Mouse (Mus musculus) hindbrain, embryonic 11.5 days (tissue): ENCODE measurements around the gene Bcl11b. TPM values are rescaled to one million over a fixed set of nuclear protein-coding genes. Genes with fewer than 3 reads are reported as not detected.

Experiments
- ATAC-seq: fragments of 200-750 bp; cut with Nextera tagmentation; 2 replicates; pipeline ENCODE4 v1.8.0; 2017; ENCODE audit warnings: mild to moderate bottlenecking, moderate TSS enrichment, moderate library complexity; ENCODE audit not compliant: low FRiP score
- DNase-seq: peaks from one replicate; pipeline ENCODE4 v3.0.0-alpha.2; 2015; ENCODE audit warnings: low spot score
- H3K27ac ChIP-seq: fragments of 300-500 bp; sonication (generic); 2 replicates; pipeline ENCODE4 v1.5.1; 2014; ENCODE audit warnings: mild to moderate bottlenecking, low read depth, low read length
- H3K27me3 ChIP-seq: fragments of 300-500 bp; sonication (generic); 2 replicates; pipeline ENCODE4 v1.6.1; 2014; ENCODE audit warnings: mild to moderate bottlenecking, low read length, moderate library complexity, mixed read lengths; ENCODE audit not compliant: control insufficient read depth, insufficient read depth
- H3K36me3 ChIP-seq: fragments of 300-500 bp; sonication (generic); 2 replicates; pipeline ENCODE4 v1.6.1; 2014; ENCODE audit warnings: mild to moderate bottlenecking, low read length, moderate library complexity, mixed read lengths; ENCODE audit not compliant: control insufficient read depth, insufficient read depth
- H3K4me1 ChIP-seq: fragments of 300-500 bp; sonication (generic); replicated peaks from 2 replicates; pipeline ENCODE4 v1.6.1; 2014; ENCODE audit warnings: low read length, mixed read lengths; ENCODE audit not compliant: control insufficient read depth, insufficient read depth
- H3K4me2 ChIP-seq: fragments of 300-500 bp; sonication (generic); replicated peaks from 2 replicates; pipeline ENCODE4 v1.6.1; 2014; ENCODE audit warnings: mild to moderate bottlenecking, low read depth, low read length
- H3K4me3 ChIP-seq: fragments of 300-500 bp; sonication (generic); 2 replicates; pipeline ENCODE4 v1.5.1; 2014; ENCODE audit warnings: low read depth, low read length
- H3K9ac ChIP-seq: fragments of 300-500 bp; sonication (generic); 2 replicates; pipeline ENCODE4 v1.6.1; 2014; ENCODE audit warnings: low read depth, low read length
- H3K9me3 ChIP-seq: fragments of 300-500 bp; sonication (generic); 2 replicates; pipeline ENCODE4 v1.6.1; 2016; ENCODE audit warnings: low read length; ENCODE audit not compliant: control insufficient read depth
- WGBS: fragments of 180-500 bp; shearing (Covaris S2); extraction: QIAGEN DNeasy Blood & Tissue Kit; methylation state at CpG from one replicate; pipeline ENCODE4 v1.1.7; 2014; 5-methylcytosine and 5-hydroxymethylcytosine counted together
- polyA plus RNA-seq: library from polyadenylated mRNA; unstranded; fragments of >200 nt; fragmentation: Nextera tagmentation; extraction: Ambion mirVana; gene quantifications from 2 replicates; pipeline ENCODE4 v1.2.1, GENCODE M21; 2014

The Bcl11b gene
- polyA plus RNA-seq, 1 experiment from 2014 or later: 6.8 TPM

DNA sequence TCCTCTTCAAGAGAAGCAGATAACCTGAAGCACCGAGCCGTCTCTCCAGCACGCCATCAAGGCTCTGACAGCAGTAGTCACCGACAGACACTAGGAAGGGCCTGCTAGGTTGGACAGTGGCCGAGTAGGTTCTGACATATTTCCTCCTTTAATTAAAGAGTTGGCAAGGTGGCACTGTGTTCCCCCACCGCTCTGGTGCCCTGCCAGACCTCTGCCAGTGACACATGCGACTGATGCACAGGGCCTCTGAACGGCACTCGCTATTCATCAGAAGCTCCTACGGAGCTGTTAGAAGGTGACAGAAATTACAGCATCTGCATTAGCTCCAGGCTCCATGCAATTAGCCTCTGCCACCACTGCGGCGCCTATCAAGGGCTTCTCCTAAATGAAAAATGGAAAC is 8.6 kb upstream of the Bcl11b start:
- Histone ChIP-seq H3K27me3 (no peaks in the 10 kb centered on the region), H3K9ac (no peak overlapping the region), H3K4me3 (no peak overlapping the region), H3K9me3 (no peaks in the 10 kb centered on the region), H3K36me3 (no peaks in the 10 kb centered on the region), H3K4me1 (no peaks in the 10 kb centered on the region), H3K27ac (no peak overlapping the region), H3K4me2 (no peak overlapping the region)
- no peak for ATAC-seq
- WGBS: 90% methylated on average over 12 of the region's 12 CpGs
- no peak for DNase-seq

DNA sequence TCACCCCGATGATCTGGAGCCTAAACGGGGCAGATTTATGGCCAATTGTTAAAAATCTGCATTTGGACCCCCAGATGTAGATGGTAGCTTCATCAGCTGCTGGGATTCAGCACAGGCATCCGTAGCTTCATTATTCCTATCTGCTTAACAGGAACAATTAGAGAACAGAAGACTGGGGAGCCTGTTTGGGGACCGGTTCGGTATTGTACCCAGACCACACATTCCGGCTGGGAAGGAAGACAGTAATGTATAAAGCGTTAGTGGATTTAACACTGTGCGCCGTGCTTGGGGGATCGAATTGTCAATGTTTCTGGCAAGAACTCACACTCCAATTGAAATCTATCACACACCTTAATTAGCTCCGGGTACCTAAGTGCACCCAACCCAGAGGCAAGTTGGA is 6.9 kb upstream of the Bcl11b start:
- Histone ChIP-seq H3K9ac (no peak overlapping the region), H3K4me3 (no peak overlapping the region), H3K4me1 (peaks cover 1% of the 10 kb centered on the region; the same call in 1 of the 2 replicates), H3K27me3 (0 out of 2 replicates have a peak, but pooled peaks cover 2% of the 10 kb centered on the region), H3K9me3 (no peaks in the 10 kb centered on the region), H3K4me2 (no peak overlapping the region), H3K36me3 (no peaks in the 10 kb centered on the region), H3K27ac (no peak overlapping the region)
- DNase-seq (no peak), ATAC-seq (no peak)
- WGBS: 89% methylated on average over 11 of the region's 11 CpGs

DNA sequence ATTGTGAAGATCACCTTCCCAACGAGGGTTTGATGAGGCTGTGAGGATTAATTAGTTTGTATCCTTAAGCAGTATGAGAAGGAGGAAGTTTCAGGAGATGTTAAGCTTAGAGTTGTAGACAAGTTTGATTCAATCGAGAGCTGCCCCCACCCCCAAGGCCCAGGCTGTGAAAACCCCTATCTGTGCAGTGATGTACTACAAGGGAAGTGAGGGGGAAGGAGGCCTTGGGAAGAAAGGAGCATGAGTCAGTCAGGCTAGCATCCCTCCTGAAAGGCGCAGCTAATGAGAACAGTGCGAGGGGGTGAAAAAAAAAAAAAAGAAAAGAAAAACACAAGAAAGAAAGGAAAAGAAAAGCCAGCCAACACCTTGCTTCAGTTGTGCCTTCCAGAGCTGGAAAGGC is 5.8 kb upstream of the Bcl11b start:
- Histone ChIP-seq H3K36me3 (no peaks in the 10 kb centered on the region), H3K9me3 (no peaks in the 10 kb centered on the region), H3K9ac (no peak overlapping the region), H3K4me2 (no peak overlapping the region), H3K4me1 (peaks cover 5% of the 10 kb centered on the region; the same call in 1 of the 2 replicates), H3K27ac (no peak overlapping the region), H3K4me3 (no peak overlapping the region), H3K27me3 (peaks cover 4% of the 10 kb centered on the region; the same call in 1 of the 2 replicates)
- 29% methylated on average over 4 of the region's 4 CpGs for WGBS
- ATAC-seq (no peak), DNase-seq (no peak)

DNA sequence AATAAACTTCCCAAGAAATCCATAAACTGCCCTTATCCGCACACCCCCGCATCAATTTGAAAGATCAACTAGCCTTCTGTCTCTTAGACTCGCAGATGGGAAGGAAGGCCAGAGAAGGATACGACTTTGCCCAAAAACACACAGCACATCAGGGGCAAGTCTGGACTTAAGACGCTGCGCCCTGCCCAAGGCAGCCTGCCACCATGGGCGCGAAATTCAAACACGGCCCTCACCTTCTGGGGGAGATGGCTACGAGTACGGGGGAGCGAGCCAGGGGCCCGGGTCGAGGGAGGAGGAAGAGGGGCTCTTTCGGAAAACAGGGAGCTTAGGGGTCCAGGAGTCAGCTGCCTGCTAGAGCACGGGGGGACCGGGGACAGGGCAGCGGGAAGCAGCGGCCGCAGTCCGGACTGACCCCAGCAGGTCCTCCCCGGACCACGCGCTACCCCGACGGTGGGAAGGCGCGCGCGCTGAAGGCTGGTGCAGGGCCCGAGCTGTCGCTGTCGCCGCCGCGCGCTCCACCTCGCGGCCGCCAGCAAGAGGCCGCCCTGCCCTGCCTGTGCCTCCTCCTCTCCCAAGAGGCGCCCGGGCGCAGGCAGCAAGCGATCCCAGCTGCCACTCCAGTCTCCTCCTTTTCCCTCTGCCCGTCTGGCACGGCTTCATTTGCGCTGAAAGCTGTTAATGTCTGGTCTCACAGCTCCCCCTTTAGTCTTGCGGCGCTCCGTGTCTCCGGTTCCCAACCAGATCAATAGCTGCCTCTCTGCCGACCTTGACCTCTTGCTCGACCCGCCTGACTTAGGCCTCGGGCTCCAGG is 2.6 kb upstream of the Bcl11b start:
- under 1% methylated on average over 35 of the region's 56 CpGs for whole genome bisulfite sequencing

DNA sequence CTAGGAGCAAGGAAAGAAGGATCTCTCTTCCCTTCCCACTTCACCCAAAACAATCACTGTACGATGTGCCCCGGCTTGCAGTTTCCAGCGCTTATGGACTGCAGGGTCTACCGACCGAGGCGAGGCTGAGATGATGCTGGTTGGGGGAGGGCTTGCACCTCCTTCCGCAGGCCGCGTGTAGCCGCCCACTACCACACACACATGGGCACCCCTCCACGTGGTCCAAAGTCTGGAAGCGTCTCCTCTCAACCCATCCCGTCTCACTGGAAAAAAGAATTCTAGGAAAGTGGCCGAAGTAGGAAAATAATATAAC is 2.0 kb upstream of the Bcl11b start:
- DNase-seq (no peak), ATAC-seq (0 out of 2 replicates have a peak, but pooled peaks have one; percentile 25)
- Histone ChIP-seq H3K9ac (peak overlapping the region; percentile 52), H3K4me3 (peak overlapping the region; percentile 32), H3K27ac (no peak overlapping the region), H3K9me3 (no peaks in the 10 kb centered on the region), H3K27me3 (peaks cover 11% of the 10 kb centered on the region; the same call in 1 of the 2 replicates), H3K4me2 (peak overlapping the region; percentile 90), H3K36me3 (no peaks in the 10 kb centered on the region), H3K4me1 (peaks cover 5% of the 10 kb centered on the region; the same call in 1 of the 2 replicates)
- 2% methylated on average over 14 of the region's 14 CpGs for WGBS

More for the DNA sequence above, 2.6 kb upstream of the Bcl11b start:
- Histone ChIP-seq H3K9me3 (no peaks in the 10 kb centered on the region), H3K4me2 (peak overlapping the region; percentile 90), H3K9ac (peak overlapping the region; percentile 27; the same call in 1 of the 2 replicates), H3K4me3 (peak overlapping the region; percentile 34), H3K36me3 (no peaks in the 10 kb centered on the region), H3K4me1 (peaks cover 5% of the 10 kb centered on the region; the same call in 1 of the 2 replicates), H3K27me3 (peaks cover 5% of the 10 kb centered on the region; the same call in 1 of the 2 replicates), H3K27ac (no peak overlapping the region; the same call in 1 of the 2 replicates)
- ATAC-seq (peak; percentile 69), DNase-seq (peak; percentile 88)

DNA sequence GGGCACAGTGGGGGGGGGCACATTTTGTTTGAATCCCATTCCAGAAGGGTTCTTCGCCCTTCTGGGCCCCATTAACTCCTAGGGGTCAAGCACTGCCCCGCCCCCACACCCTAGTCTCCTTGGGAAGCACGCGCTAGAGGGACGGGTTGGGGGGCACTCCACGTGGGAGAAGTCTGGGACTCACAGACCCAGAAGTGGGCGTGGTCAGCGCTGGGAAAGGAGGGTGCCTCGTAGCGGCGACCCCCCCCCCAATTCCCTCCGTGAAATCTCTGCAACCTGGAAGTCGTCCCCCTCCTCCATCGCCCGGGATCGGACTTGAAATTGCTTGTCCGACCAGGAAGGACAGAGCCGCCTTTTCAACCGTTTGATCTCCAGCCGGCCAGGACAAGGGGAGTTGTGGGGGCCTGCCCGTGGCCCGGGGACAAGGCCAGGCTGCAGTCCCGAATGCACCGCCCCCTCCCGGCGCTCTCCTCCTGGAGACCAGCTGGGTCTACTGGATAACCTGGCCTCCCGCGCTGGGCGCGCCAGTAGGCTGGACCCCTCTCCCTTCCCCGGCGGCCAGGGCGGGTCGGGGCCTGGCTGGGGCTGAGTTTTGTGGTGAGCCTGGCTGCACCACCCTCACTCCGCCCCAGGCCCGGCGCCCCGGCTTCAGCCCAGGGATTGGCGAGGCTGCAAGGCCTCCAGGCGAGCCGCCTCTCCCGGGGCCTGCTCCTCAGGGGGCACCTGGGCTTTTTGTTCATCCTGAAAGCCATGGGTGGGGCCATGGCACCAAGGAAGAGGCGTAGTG is 1.5 kb upstream of the Bcl11b start:
- no peaks in the 10 kb centered on the region for H3K9me3 ChIP-seq
- H3K9ac ChIP-seq: peak overlapping the region; percentile 52
- DNase-seq (peak; percentile 69), ATAC-seq (peak; percentile 26; the same call in 1 of the 2 replicates)
- H3K27me3 ChIP-seq: peaks cover 14% of the 10 kb centered on the region; the same call in 1 of the 2 replicates
- H3K27ac ChIP-seq: no peak overlapping the region
- peak overlapping the region; percentile 90 for H3K4me2 ChIP-seq
- WGBS: 0% methylated on average over 40 of the region's 43 CpGs
- H3K4me3 ChIP-seq: peak overlapping the region; percentile 32
- peaks cover 5% of the 10 kb centered on the region; the same call in 1 of the 2 replicates for H3K4me1 ChIP-seq
- no peaks in the 10 kb centered on the region for H3K36me3 ChIP-seq

DNA sequence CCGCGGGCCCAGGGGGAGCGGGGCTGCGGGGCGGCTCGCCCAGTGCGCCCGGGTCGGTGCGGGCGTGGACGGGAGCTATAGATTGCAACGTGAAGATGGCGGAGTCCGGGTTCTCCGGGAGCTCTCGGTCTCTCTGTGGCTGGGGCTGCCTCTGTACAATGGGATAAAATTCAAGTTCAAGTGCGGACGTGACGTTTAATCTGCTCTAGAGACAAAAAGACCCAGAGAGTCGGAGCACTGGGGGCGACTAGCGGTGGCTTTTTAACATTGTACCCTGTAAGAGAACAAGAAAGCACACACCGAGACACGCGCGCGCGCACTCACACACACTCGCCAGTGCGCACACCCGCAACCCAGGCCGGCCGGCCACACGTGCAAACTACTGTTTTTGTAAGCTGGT is 526 bp upstream of the Bcl11b start:
- H3K4me1 ChIP-seq: peaks cover 5% of the 10 kb centered on the region; the same call in 1 of the 2 replicates
- no peaks in the 10 kb centered on the region for H3K36me3 ChIP-seq
- WGBS: under 1% methylated on average over 35 of the region's 35 CpGs
- H3K27ac ChIP-seq: peak overlapping the region; percentile 94
- peak overlapping the region; percentile 98 for H3K9ac ChIP-seq
- ATAC-seq: peak; percentile 77
- H3K4me3 ChIP-seq: peak overlapping the region; percentile 78
- H3K27me3 ChIP-seq: peaks cover 16% of the 10 kb centered on the region
- H3K9me3 ChIP-seq: no peaks in the 10 kb centered on the region
- DNase-seq: peak; percentile 95
- peak overlapping the region; percentile 90 for H3K4me2 ChIP-seq

DNA sequence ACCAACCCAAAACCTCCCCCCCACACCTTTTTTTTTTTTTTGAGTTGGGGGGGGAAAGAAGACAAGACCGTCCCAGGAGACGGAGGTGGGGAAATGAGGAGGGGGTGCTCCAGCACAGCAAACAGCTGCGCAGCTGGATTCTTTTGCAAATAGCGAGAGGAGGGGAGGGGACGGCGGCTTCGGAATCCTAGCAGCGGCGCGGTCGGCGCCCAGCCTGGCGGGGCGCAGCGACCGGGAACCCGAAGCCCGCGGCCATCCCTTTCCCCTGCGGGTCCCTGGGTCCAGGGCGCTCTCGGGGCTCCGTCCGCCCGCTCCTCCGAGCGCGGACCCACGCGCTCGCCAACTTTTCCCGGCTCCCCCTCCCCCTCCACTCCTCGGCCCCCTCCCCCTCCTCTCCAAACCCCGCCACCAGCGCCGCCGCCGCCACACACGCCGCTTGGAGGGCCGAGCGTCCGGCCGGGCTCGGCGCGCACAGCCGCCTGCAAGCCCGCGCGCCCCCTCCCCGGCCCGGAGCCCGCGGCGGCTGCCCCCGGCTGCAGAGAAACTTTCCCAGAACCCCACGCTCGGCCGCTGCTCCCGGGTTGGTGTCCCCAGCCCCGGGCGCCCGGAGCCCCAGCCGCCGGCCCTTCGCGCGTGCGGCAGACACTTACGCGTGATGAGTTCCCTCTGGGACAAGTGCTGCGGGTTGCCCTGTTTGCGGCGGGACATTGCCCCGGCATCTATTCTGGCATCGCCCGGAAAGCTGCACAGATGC is 789 bp downstream of the Bcl11b start:
- Histone ChIP-seq H3K27ac (peak overlapping the region; percentile 71; the same call in 1 of the 2 replicates), H3K36me3 (no peaks in the 10 kb centered on the region), H3K4me1 (peaks cover 5% of the 10 kb centered on the region; the same call in 1 of the 2 replicates), H3K9ac (peak overlapping the region; percentile 98), H3K4me2 (peak overlapping the region; percentile 90), H3K9me3 (no peaks in the 10 kb centered on the region), H3K4me3 (peak overlapping the region; percentile 78), H3K27me3 (peaks cover 16% of the 10 kb centered on the region)
- under 1% methylated on average over 55 of the region's 78 CpGs for WGBS
- peak; percentile 74 for DNase-seq
- ATAC-seq: no peak
